In the genomic region with DNA sequence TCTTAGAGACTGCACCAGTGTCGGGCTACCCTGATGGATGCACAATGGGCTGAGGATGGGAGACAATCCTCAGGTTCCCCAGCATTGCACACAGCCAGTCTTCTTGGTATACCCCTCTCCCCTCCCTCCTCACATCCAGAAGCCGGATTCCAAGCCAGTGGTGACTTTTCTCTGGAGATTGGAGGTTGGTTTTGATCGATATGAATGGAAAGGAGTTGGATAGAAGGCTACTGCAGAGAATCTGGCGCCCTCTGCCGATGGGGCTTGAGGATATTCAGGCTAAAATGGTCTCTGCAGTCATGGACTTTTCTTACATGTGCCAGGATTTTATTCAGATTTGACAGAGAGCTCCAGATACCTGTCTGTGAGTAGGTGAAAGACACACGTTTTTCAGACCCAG, we compare ENCODE assay signal across 8 mouse cellular contexts.
DNase-seq lines count a peak whose midpoint lies in the region; ATAC-seq and TF ChIP-seq lines count a peak whose summit lies in the region.

No protein-coding gene starts in this region.

- DNase-seq in forebrain, embryonic 11.5 days (ENCODE audit: low spot score) = peak; percentile 58
- peak; percentile 48 for DNase-seq in liver
- no peak for DNase-seq in liver, embryonic 11.5 days (ENCODE audit: low spot score)
- peak; percentile 60 to 73 for DNase-seq in adrenal gland, postnatal 36 days
- DNase-seq in lung, postnatal 10 days = peak; percentile 55
- peak; percentile 54 for DNase-seq in thymus, adult 2 months

- TF ChIP-seq POLR2A in thymus, adult 2 months (IDR thresholded peaks at IDR 0.05; ENCODE audit: control insufficient read depth, extremely low read depth, insufficient read depth, low read length, poor library complexity) = no peak

- no peaks in the 10 kb centered on the region for H3K9me3 ChIP-seq in forebrain, embryonic 11.5 days (ENCODE audit: control insufficient read depth, low read length)
- H3K9me3 ChIP-seq in forebrain, embryonic 12.5 days = no peaks in the 10 kb centered on the region
- H3K9me3 ChIP-seq in liver, embryonic 11.5 days (ENCODE audit: control insufficient read depth, low read length) = no peaks in the 10 kb centered on the region

- no peak for ATAC-seq in forebrain, embryonic 11.5 days (replicated peaks; ENCODE audit: low FRiP score)
- ATAC-seq in forebrain, embryonic 12.5 days (ENCODE audit: low FRiP score) = no peak
- no peak for ATAC-seq in liver, embryonic 11.5 days (replicated peaks; ENCODE audit: low FRiP score)
- 0 out of 2 replicates have a peak, but pooled peaks have one; percentile 23 for ATAC-seq in granulocyte monocyte progenitor cell, adult 5-6 weeks (replicated peaks; ENCODE audit: poor library complexity, severe bottlenecking)

- H3K36me3 ChIP-seq in forebrain, embryonic 11.5 days (ENCODE audit: control insufficient read depth, insufficient read depth, low read length) = no peaks in the 10 kb centered on the region
- no peaks in the 10 kb centered on the region for H3K36me3 ChIP-seq in forebrain, embryonic 12.5 days (replicated peaks)
- H3K36me3 ChIP-seq in liver, embryonic 11.5 days (ENCODE audit: control insufficient read depth, insufficient read depth, low read length) = no peaks in the 10 kb centered on the region
- H3K36me3 ChIP-seq in thymus, adult 2 months (ENCODE audit: control insufficient read depth, insufficient read depth, low read length) = no peaks in the 10 kb centered on the region

- no peak overlapping the region for H3K27ac ChIP-seq in forebrain, embryonic 11.5 days (ENCODE audit: low read depth, low read length)
- no peak overlapping the region for H3K27ac ChIP-seq in forebrain, embryonic 12.5 days
- H3K27ac ChIP-seq in liver, embryonic 11.5 days (ENCODE audit: low read depth, low read length) = no peak overlapping the region
- no peak overlapping the region for H3K27ac ChIP-seq in thymus, adult 2 months (ENCODE audit: control insufficient read depth, insufficient read depth, low read length)

- no peak overlapping the region for H3K9ac ChIP-seq in forebrain, embryonic 11.5 days (ENCODE audit: low read length)
- no peak overlapping the region for H3K9ac ChIP-seq in forebrain, embryonic 12.5 days
- no peak overlapping the region for H3K9ac ChIP-seq in liver, embryonic 11.5 days (ENCODE audit: low read depth, low read length)

- WGBS in forebrain, embryonic 11.5 days = 33% methylated on average over 6 of the region's 6 CpGs
- 44% methylated on average over 6 of the region's 6 CpGs for WGBS in forebrain, embryonic 12.5 days
- 27% methylated on average over 6 of the region's 6 CpGs for WGBS in liver, embryonic 11.5 days
- WGBS in thymus, adult 2 months = 30% methylated on average over 6 of the region's 6 CpGs

- no peak for TF ChIP-seq CTCF in thymus, adult 2 months (IDR thresholded peaks at IDR 0.05; ENCODE audit: borderline replicate concordance, control insufficient read depth, extremely low read depth, insufficient read depth, low read length, poor library complexity)

- no peak overlapping the region for H3K4me3 ChIP-seq in forebrain, embryonic 11.5 days (ENCODE audit: low read depth, low read length)
- no peak overlapping the region for H3K4me3 ChIP-seq in forebrain, embryonic 12.5 days (replicated peaks)
- no peak overlapping the region for H3K4me3 ChIP-seq in liver, embryonic 11.5 days (ENCODE audit: low read depth, low read length)
- no peak overlapping the region for H3K4me3 ChIP-seq in thymus, adult 2 months (ENCODE audit: control insufficient read depth, insufficient read depth, low read length)

- no peak overlapping the region for H3K4me2 ChIP-seq in forebrain, embryonic 11.5 days (ENCODE audit: low read depth, low read length, severe bottlenecking)
- H3K4me2 ChIP-seq in forebrain, embryonic 12.5 days = no peak overlapping the region
- H3K4me2 ChIP-seq in liver, embryonic 11.5 days = no peak overlapping the region

- H3K27me3 ChIP-seq in forebrain, embryonic 11.5 days (ENCODE audit: control insufficient read depth, insufficient read depth, low read length) = no peaks in the 10 kb centered on the region
- peaks cover 6% of the 10 kb centered on the region; the same call in 1 of the 2 replicates for H3K27me3 ChIP-seq in forebrain, embryonic 12.5 days
- no peaks in the 10 kb centered on the region for H3K27me3 ChIP-seq in liver, embryonic 11.5 days (replicated peaks; ENCODE audit: control insufficient read depth, insufficient read depth, low read length)
- H3K27me3 ChIP-seq in thymus, adult 2 months (ENCODE audit: control insufficient read depth, insufficient read depth, low read length) = no peaks in the 10 kb centered on the region; the same call in 1 of the 2 replicates

- no peaks in the 10 kb centered on the region; the same call in 1 of the 2 replicates for H3K4me1 ChIP-seq in forebrain, embryonic 11.5 days (replicated peaks; ENCODE audit: control insufficient read depth, insufficient read depth, low read length)
- peaks cover 20% of the 10 kb centered on the region for H3K4me1 ChIP-seq in forebrain, embryonic 12.5 days
- no peaks in the 10 kb centered on the region; the same call in 1 of the 2 replicates for H3K4me1 ChIP-seq in liver, embryonic 11.5 days (replicated peaks; ENCODE audit: control insufficient read depth, insufficient read depth, low read length)
- peaks cover 8% of the 10 kb centered on the region for H3K4me1 ChIP-seq in thymus, adult 2 months (replicated peaks; ENCODE audit: control insufficient read depth, insufficient read depth, low read length)
